Mouse (Mus musculus) layer of hippocampus, adult 9-10 months (tissue): ENCODE measurements around the gene Ebf4.
"Not testable (repeated sequence)": the region's sequence is repeated elsewhere in the genome, so short reads cannot be mapped to it uniquely, and the experiment has no call there.

Source experiments
- DNase-seq: peaks from one replicate; pipeline ENCODE4 v3.0.0; 2022; ENCODE audit warnings: low spot score

Ebf4 gene

GRCm38 (mm10) chr2:130295331-130296133, 563 bp downstream of the Ebf4 start:
- DNase-seq, result no peak

- no peak for DNase-seq
These were observed 1.3 kb downstream of the Ebf4 start for GRCm38 (mm10) chr2:130296134-130296745.

GRCm38 (mm10) chr2:130297580-130297979, 2.6 kb downstream of the Ebf4 start:
- DNase-seq, result no peak

GRCm38 (mm10) chr2:130303014-130303413, 8.0 kb downstream of the Ebf4 start:
- DNase-seq, result no peak

GRCm38 (mm10) chr2:130327057-130327456, 32.1 kb downstream of the Ebf4 start:
- no peak for DNase-seq

GRCm38 (mm10) chr2:130329502-130329901, 34.5 kb downstream of the Ebf4 start:
- no peak for DNase-seq

- DNase-seq, result no peak
These were observed 40.1 kb downstream of the Ebf4 start for GRCm38 (mm10) chr2:130335112-130335511.

- DNase-seq, result no peak
These were observed 45.7 kb downstream of the Ebf4 start for GRCm38 (mm10) chr2:130340464-130341219.

GRCm38 (mm10) chr2:130341220-130341580, 46.2 kb downstream of the Ebf4 start:
- DNase-seq, result no peak

- DNase-seq, result no peak
These were observed 55.4 kb downstream of the Ebf4 start for GRCm38 (mm10) chr2:130350376-130350775.

GRCm38 (mm10) chr2:130351758-130352339, 56.9 kb downstream of the Ebf4 start:
- DNase-seq, result peak; percentile 13

GRCm38 (mm10) chr2:130353411-130353810, 58.4 kb downstream of the Ebf4 start:
- no peak for DNase-seq

- no peak for DNase-seq
These were observed 58.9 kb downstream of the Ebf4 start for GRCm38 (mm10) chr2:130353889-130354288.

GRCm38 (mm10) chr2:130357551-130357950, 62.6 kb downstream of the Ebf4 start:
- no peak for DNase-seq

- no peak for DNase-seq
These were observed 63.9 kb downstream of the Ebf4 start for GRCm38 (mm10) chr2:130358852-130359251.

- peak; percentile 22 for DNase-seq
These were observed 67.6 kb downstream of the Ebf4 start for GRCm38 (mm10) chr2:130362511-130363026.

GRCm38 (mm10) chr2:130365211-130366094, 70.5 kb downstream of the Ebf4 start:
- no peak for DNase-seq

GRCm38 (mm10) chr2:130367386-130367785, 72.4 kb downstream of the Ebf4 start:
- DNase-seq, result no peak

- not testable (repeated sequence) for DNase-seq
These were observed 78.1 kb downstream of the Ebf4 start for GRCm38 (mm10) chr2:130373026-130373425.

- DNase-seq, result no peak
These were observed 80.0 kb downstream of the Ebf4 start for GRCm38 (mm10) chr2:130374951-130375350.

- DNase-seq, result no peak
These were observed 88.2 kb downstream of the Ebf4 start for GRCm38 (mm10) chr2:130383205-130383604.
